Mouse (Mus musculus) hindlimb bud, embryonic 11.5 days (tissue): ENCODE data around the gene Cacna1b.

ENCODE experiments used
- DNase-seq: peaks from one replicate; pipeline ENCODE4 v3.0.0-alpha.2; 2012; ENCODE audit warnings: low read depth, low spot score; ENCODE audit errors: extremely low spot score

Cacna1b gene

GRCm38 (mm10) chr2:24763115-24763557, at the start of gene Cacna1b:
Gene Cacna1b (minus strand): TSS chr2:24763152.
- DNase-seq: no peak

- DNase-seq: no peak
Measured at GRCm38 (mm10) chr2:24809746-24810145, 46.8 kb upstream of the Cacna1b start.

GRCm38 (mm10) chr2:24807691-24808090, 44.7 kb upstream of the Cacna1b start:
- no peak for DNase-seq

GRCm38 (mm10) chr2:24807036-24807435, 44.1 kb upstream of the Cacna1b start:
- no peak for DNase-seq

GRCm38 (mm10) chr2:24806143-24806542, 43.2 kb upstream of the Cacna1b start:
- no peak for DNase-seq

- DNase-seq: no peak
Measured at GRCm38 (mm10) chr2:24805621-24806020, 42.7 kb upstream of the Cacna1b start.

- DNase-seq: no peak
Measured at GRCm38 (mm10) chr2:24796833-24797457, 34.0 kb upstream of the Cacna1b start.

- no peak for DNase-seq
Measured at GRCm38 (mm10) chr2:24787250-24787649, 24.3 kb upstream of the Cacna1b start.

GRCm38 (mm10) chr2:24781253-24781652, 18.3 kb upstream of the Cacna1b start:
- DNase-seq: no peak

GRCm38 (mm10) chr2:24776831-24777230, 13.9 kb upstream of the Cacna1b start:
- no peak for DNase-seq

GRCm38 (mm10) chr2:24775951-24776587, 13.1 kb upstream of the Cacna1b start:
- DNase-seq: no peak

GRCm38 (mm10) chr2:24774832-24775231, 11.9 kb upstream of the Cacna1b start:
- no peak for DNase-seq

- DNase-seq: no peak
Measured at GRCm38 (mm10) chr2:24770861-24771260, 7.9 kb upstream of the Cacna1b start.

- DNase-seq: no peak
Measured at GRCm38 (mm10) chr2:24762446-24762960, 449 bp downstream of the Cacna1b start.

- DNase-seq: peak; percentile 26
Measured at GRCm38 (mm10) chr2:24761923-24762445, 968 bp downstream of the Cacna1b start.

GRCm38 (mm10) chr2:24755276-24755675, 7.7 kb downstream of the Cacna1b start:
- peak; percentile 12 for DNase-seq

- no peak for DNase-seq
Measured at GRCm38 (mm10) chr2:24752599-24752998, 10.4 kb downstream of the Cacna1b start.

- no peak for DNase-seq
Measured at GRCm38 (mm10) chr2:24750051-24750450, 12.9 kb downstream of the Cacna1b start.

- DNase-seq: no peak
Measured at GRCm38 (mm10) chr2:24747878-24748277, 15.1 kb downstream of the Cacna1b start.

- no peak for DNase-seq
Measured at GRCm38 (mm10) chr2:24739701-24740100, 23.3 kb downstream of the Cacna1b start.

- DNase-seq: no peak
Measured at GRCm38 (mm10) chr2:24733157-24733556, 29.8 kb downstream of the Cacna1b start.

- DNase-seq: no peak
Measured at GRCm38 (mm10) chr2:24725865-24726264, 37.1 kb downstream of the Cacna1b start.
